Mouse (Mus musculus) MEL (cell line): ENCODE data around the gene Fam84b.

Source experiments
- CTCF ChIP-seq, 3 experiments: IDR thresholded peaks in 2 of 3; conservative IDR thresholded peaks in 1 of 3; 2 replicates each; pipeline ENCODE4 v1.5.1; 2011 to 2012; ENCODE audit warnings: low read length in 3 of 3, low read depth in 2 of 3, mild to moderate bottlenecking in 2 of 3, improper control_type of control experiment in 1 of 3, inconsistent platforms in 1 of 3, mixed read lengths in 1 of 3, moderate library complexity in 1 of 3; ENCODE audit not compliant: control insufficient read depth in 1 of 3, insufficient read depth in 1 of 3, poor library complexity in 1 of 3, severe bottlenecking in 1 of 3
- ETS1 ChIP-seq: IDR thresholded peaks from 2 replicates; pipeline ENCODE4 v1.6.1; 2012; ENCODE audit warnings: low read depth, mild to moderate bottlenecking, inconsistent platforms, low read length, improper control_type of control experiment, moderate library complexity
- ZC3H11A ChIP-seq: IDR thresholded peaks from 2 replicates; pipeline ENCODE4 v1.6.1; 2012; ENCODE audit warnings: low read depth, mild to moderate bottlenecking, inconsistent platforms, low read length, improper control_type of control experiment

- TF ChIP-seq CTCF (IDR thresholded peaks at IDR 0.05 in 2 of 3, conservative IDR thresholded peaks at IDR 0.05 in 1 of 3; ENCODE audit: control insufficient read depth in 1 of 3, insufficient read depth in 1 of 3, low read depth in 2 of 3, low read length in 3 of 3, poor library complexity in 1 of 3, severe bottlenecking in 1 of 3) (no peak), ETS1 (no peak), ZC3H11A (no peak)
These were observed 37.1 kb downstream of the Fam84b start for GRCm38 (mm10) chr15:60816478-60816877.
